Mouse (Mus musculus) limb, embryonic 13.5 days (tissue): Measurements from ENCODE around the gene Gpr161. TPM values are rescaled to one million over a fixed set of nuclear protein-coding genes. Genes with fewer than 3 reads are reported as not detected.
"Not testable (repeated sequence)": the region's sequence is repeated elsewhere in the genome, so short reads cannot be mapped to it uniquely, and the experiment has no call there.

ENCODE experiments used
- ATAC-seq: fragments of 200-750 bp; cut with Nextera tagmentation; 2 replicates; pipeline ENCODE4 v1.8.0; 2017; ENCODE audit warnings: low read depth, moderate number of reproducible peaks, moderate TSS enrichment; ENCODE audit not compliant: low FRiP score
- H3K27ac ChIP-seq: fragments of 300-500 bp; sonication (generic); 2 replicates; pipeline ENCODE4 v1.5.1; 2015; ENCODE audit warnings: inconsistent platforms, mild to moderate bottlenecking, moderate library complexity
- H3K27me3 ChIP-seq: fragments of 300-500 bp; sonication (generic); 2 replicates; pipeline ENCODE4 v1.6.1; 2015; ENCODE audit warnings: mild to moderate bottlenecking, inconsistent platforms
- H3K36me3 ChIP-seq: fragments of 300-500 bp; sonication (generic); 2 replicates; pipeline ENCODE4 v1.6.1; 2015; ENCODE audit warnings: inconsistent platforms, mild to moderate bottlenecking, moderate library complexity
- H3K4me1 ChIP-seq: fragments of 300-500 bp; sonication (generic); 2 replicates; pipeline ENCODE4 v1.6.1; 2015; ENCODE audit warnings: inconsistent platforms
- H3K4me2 ChIP-seq: fragments of 300-500 bp; sonication (generic); replicated peaks from 2 replicates; pipeline ENCODE4 v1.6.1; 2015; ENCODE audit warnings: inconsistent platforms, mild to moderate bottlenecking, moderate library complexity
- H3K4me3 ChIP-seq: fragments of 300-500 bp; sonication (generic); 2 replicates; pipeline ENCODE4 v1.5.1; 2015; ENCODE audit warnings: moderate library complexity, mild to moderate bottlenecking, inconsistent platforms
- H3K9ac ChIP-seq: fragments of 300-500 bp; sonication (generic); 2 replicates; pipeline ENCODE4 v1.6.1; 2015; ENCODE audit warnings: mild to moderate bottlenecking, inconsistent platforms
- H3K9me3 ChIP-seq: fragments of 300-500 bp; sonication (generic); 2 replicates; pipeline ENCODE4 v1.6.1; 2016; ENCODE audit warnings: inconsistent platforms
- WGBS: fragments of 180-500 bp; shearing (Covaris S2); methylation state at CpG from one replicate; pipeline ENCODE4 v1.1.7; 2015; 5-methylcytosine and 5-hydroxymethylcytosine counted together
- polyA plus RNA-seq: library from polyadenylated mRNA; unstranded; fragments of >200 nt; fragmentation: Nextera tagmentation; extraction: Ambion mirVana; gene quantifications from 2 replicates; pipeline ENCODE4 v1.2.1, GENCODE M21; 2015

Gpr161 gene
- polyA plus RNA-seq, 1 experiment from 2014 or later, result 1.8 TPM

GRCm38 (mm10) chr1:165321393-165321861, 25.8 kb downstream of the Gpr161 start:
- Histone ChIP-seq H3K4me3 (no peak overlapping the region), H3K4me2 (no peak overlapping the region), H3K4me1 (no peaks in the 10 kb centered on the region), H3K36me3 (peaks cover 83% of the 10 kb centered on the region), H3K9me3 (no peaks in the 10 kb centered on the region), H3K27ac (no peak overlapping the region), H3K9ac (no peak overlapping the region), H3K27me3 (no peaks in the 10 kb centered on the region)
- no peak for ATAC-seq
- 69% methylated on average over 13 of the region's 13 CpGs for WGBS

GRCm38 (mm10) chr1:165321891-165322290, 26.3 kb downstream of the Gpr161 start:
- no peak for ATAC-seq
- H3K27ac ChIP-seq, result no peak overlapping the region
- no peaks in the 10 kb centered on the region for H3K9me3 ChIP-seq
- WGBS, result 79% methylated on average over 7 of the region's 7 CpGs
- H3K4me3 ChIP-seq, result no peak overlapping the region
- no peaks in the 10 kb centered on the region for H3K27me3 ChIP-seq
- no peaks in the 10 kb centered on the region for H3K4me1 ChIP-seq
- peaks cover 81% of the 10 kb centered on the region for H3K36me3 ChIP-seq
- no peak overlapping the region for H3K4me2 ChIP-seq
- H3K9ac ChIP-seq, result no peak overlapping the region

- no peak overlapping the region for H3K4me2 ChIP-seq
- 81% methylated on average over 7 of the region's 7 CpGs for WGBS
- H3K4me1 ChIP-seq, result peaks cover 8% of the 10 kb centered on the region
- no peak overlapping the region for H3K27ac ChIP-seq
- ATAC-seq, result no peak
- H3K27me3 ChIP-seq, result no peaks in the 10 kb centered on the region
- H3K9me3 ChIP-seq, result no peaks in the 10 kb centered on the region
- H3K36me3 ChIP-seq, result peaks cover 71% of the 10 kb centered on the region
- H3K4me3 ChIP-seq, result no peak overlapping the region
- no peak overlapping the region for H3K9ac ChIP-seq
Measured at GRCm38 (mm10) chr1:165322934-165323333, 27.3 kb downstream of the Gpr161 start.

DNA sequence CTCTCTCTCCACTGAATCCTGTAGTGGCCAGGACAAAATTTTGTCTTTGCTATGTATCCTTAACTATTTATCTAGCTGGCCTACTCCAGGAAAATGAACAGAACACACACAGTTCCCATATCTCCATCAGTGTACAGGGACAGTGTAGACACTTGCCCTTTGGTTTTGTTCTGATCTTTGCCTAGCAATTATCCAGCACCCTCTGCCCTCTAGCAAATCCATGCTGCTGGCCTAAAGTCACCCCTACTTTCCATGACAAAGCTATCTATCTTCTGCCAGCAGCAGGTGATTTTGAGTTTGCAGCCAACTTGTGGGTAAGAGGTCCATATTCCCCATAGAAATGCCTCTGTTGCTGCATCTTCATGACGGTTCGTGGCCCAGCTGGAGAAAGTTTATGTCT, 31.8 kb downstream of the Gpr161 start:
- no peak overlapping the region for H3K4me3 ChIP-seq
- peaks cover 9% of the 10 kb centered on the region for H3K4me1 ChIP-seq
- ATAC-seq, result no peak
- no peaks in the 10 kb centered on the region for H3K27me3 ChIP-seq
- 30% methylated on average over 2 of the region's 2 CpGs for WGBS
- no peak overlapping the region for H3K4me2 ChIP-seq
- no peak overlapping the region for H3K9ac ChIP-seq
- H3K9me3 ChIP-seq, result no peaks in the 10 kb centered on the region
- H3K27ac ChIP-seq, result no peak overlapping the region
- peaks cover 46% of the 10 kb centered on the region for H3K36me3 ChIP-seq

GRCm38 (mm10) chr1:165327831-165328230, 32.2 kb downstream of the Gpr161 start:
- ATAC-seq, result no peak
- peaks cover 9% of the 10 kb centered on the region for H3K4me1 ChIP-seq
- no peaks in the 10 kb centered on the region for H3K27me3 ChIP-seq
- H3K4me3 ChIP-seq, result no peak overlapping the region
- no peak overlapping the region for H3K9ac ChIP-seq
- no peak overlapping the region for H3K27ac ChIP-seq
- no peak overlapping the region for H3K4me2 ChIP-seq
- 21% methylated on average over 5 of the region's 5 CpGs for WGBS
- H3K36me3 ChIP-seq, result peaks cover 43% of the 10 kb centered on the region
- no peaks in the 10 kb centered on the region for H3K9me3 ChIP-seq

DNA sequence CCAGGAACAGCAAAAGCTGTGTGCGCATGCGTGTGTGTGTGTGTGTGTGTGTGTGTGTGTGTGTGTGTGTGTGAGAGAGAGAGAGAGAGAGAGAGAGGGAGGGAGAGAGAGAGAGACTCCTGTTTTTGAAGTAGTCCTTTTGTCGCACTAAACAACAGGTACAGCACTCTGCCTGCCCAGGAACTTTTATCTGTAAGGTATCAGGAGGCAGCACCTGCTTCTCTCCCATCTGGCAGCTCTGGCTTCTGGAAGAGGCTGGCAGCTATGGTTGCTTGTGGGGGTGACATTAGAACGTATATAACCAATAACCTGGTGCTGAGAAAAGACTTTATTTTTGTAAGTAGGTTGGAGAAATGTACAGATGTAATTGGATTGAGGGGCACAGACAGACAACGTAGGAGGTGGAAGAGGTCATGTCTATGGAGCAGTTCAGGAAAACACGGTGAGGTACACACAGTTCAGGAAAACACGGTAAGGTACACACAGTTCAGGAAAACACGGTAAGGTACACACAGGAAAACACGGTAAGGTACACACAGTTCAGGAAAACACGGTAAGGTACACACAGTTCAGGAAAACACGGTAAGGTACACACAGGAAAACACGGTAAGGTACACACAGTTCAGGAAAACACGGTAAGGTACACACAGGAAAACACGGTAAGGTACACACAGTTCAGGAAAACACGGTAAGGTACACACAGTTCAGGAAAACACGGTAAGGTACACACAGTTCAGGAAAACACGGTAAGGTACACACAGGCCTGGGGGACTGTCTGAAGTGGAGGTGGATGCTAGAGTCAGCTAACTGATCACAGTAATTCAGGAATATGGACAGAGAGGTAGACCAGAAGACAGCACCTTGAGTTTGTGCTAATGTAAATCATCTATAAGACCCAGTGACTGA, 33.0 kb downstream of the Gpr161 start:
- not testable (repeated sequence) for H3K4me1 ChIP-seq, H3K27me3 ChIP-seq, H3K4me2 ChIP-seq, H3K27ac ChIP-seq, H3K9me3 ChIP-seq, ATAC-seq, H3K9ac ChIP-seq, H3K4me3 ChIP-seq
- H3K36me3 ChIP-seq, result peaks cover 35% of the 10 kb centered on the region
- WGBS, result 88% methylated on average over 17 of the region's 17 CpGs

DNA sequence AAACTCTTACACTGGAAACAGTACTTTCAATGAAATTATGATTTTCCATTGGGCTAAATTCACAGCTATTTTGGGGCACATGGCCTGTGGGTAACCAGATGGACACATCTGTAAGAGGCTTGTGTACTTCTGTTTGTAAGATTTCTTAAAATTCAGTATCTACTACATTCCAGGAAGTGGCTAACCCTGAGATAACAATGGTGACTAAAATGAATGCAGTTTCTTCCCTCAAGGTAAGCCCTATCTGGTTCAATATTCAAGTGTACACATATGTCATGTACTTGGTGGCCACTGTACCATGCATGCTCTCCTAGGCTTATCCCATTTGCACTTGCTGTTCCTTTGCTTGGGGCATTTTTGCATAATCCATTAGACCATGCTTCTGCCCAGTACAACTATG, 35.3 kb downstream of the Gpr161 start:
- no peak overlapping the region for H3K27ac ChIP-seq
- H3K4me3 ChIP-seq, result no peak overlapping the region
- no peaks in the 10 kb centered on the region for H3K27me3 ChIP-seq
- no peaks in the 10 kb centered on the region for H3K9me3 ChIP-seq
- H3K36me3 ChIP-seq, result peaks cover 15% of the 10 kb centered on the region
- H3K9ac ChIP-seq, result no peak overlapping the region
- no peak overlapping the region for H3K4me2 ChIP-seq
- ATAC-seq, result no peak
- peaks cover 9% of the 10 kb centered on the region for H3K4me1 ChIP-seq

DNA sequence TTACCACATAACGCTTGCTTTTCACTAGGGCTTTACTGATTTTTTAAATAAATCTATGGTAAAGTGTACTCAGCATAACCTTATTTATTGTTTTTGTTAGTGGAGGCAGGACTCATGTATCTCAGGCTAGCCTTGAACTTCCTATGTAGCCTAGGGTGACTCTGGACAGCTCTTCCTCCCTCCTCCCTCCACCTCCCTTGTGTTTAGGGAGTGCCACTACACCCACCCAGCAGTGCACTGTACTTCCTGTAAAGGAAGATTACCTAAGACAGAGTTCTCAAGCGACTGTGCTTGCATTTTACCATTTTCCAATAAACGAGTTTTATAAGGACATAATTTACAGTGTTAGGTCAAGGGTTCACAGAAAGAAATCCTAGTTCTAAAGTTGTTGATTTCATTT, 37.2 kb downstream of the Gpr161 start:
- peaks cover 2% of the 10 kb centered on the region; the same call in 1 of the 2 replicates for H3K4me1 ChIP-seq

GRCm38 (mm10) chr1:165342126-165342525, 46.5 kb downstream of the Gpr161 start:
- no peak overlapping the region for H3K4me3 ChIP-seq
- no peak overlapping the region for H3K4me2 ChIP-seq
- no peak for ATAC-seq
- H3K27ac ChIP-seq, result no peak overlapping the region
- H3K9me3 ChIP-seq, result no peaks in the 10 kb centered on the region
- WGBS, result 75% methylated on average over 7 of the region's 7 CpGs
- no peaks in the 10 kb centered on the region for H3K27me3 ChIP-seq
- peaks cover 17% of the 10 kb centered on the region for H3K4me1 ChIP-seq
- H3K9ac ChIP-seq, result no peak overlapping the region
- H3K36me3 ChIP-seq, result peaks cover 4% of the 10 kb centered on the region; the same call in 1 of the 2 replicates

More for the DNA sequence above, 37.2 kb downstream of the Gpr161 start:
- Histone ChIP-seq H3K4me2 (no peak overlapping the region), H3K36me3 (peaks cover 19% of the 10 kb centered on the region), H3K9ac (no peak overlapping the region), H3K4me3 (no peak overlapping the region), H3K27me3 (no peaks in the 10 kb centered on the region), H3K27ac (no peak overlapping the region), H3K9me3 (no peaks in the 10 kb centered on the region)
- WGBS, result 63% methylated on average over 3 of the region's 3 CpGs
- no peak for ATAC-seq

DNA sequence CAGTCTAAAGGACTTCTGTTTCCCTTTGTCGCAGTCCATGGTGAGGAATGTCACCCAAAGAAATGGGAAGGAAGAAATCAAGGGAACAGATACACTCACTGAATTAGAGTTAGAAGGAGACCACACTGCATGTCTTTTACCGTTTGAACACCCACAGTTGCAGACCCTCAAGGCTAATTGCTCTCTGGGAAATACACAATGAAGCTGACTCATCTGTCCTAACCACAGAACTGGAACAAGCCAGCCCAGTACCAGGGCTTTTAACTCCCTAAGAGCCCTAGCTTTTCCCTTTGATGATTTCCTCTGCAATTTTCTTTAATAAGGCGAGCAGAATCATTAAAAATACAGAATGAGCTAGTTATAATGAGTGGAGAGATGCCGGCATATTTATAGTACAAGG, 48.9 kb downstream of the Gpr161 start:
- H3K4me2 ChIP-seq, result no peak overlapping the region
- WGBS, result 34% methylated on average over 4 of the region's 4 CpGs
- peak; percentile 48; the same call in 1 of the 2 replicates for ATAC-seq

DNA sequence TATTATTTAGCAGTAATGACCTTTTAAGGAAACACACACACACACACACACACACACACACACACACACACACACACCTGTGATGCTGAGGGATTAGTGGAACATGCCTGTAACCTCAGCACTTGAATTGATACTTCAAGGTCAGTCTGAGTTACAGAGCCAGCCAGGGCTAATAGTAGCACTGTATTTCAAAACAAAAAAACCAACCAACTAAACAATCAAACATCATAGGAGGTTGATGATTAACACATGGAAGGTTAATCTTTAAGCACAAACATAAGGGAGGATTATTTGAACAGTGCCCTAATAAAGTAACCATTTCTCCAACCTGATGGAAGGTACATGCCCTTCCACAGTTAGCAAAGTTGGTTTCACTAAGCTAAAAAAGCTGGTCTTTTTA, 53.0 kb downstream of the Gpr161 start:
- H3K27ac ChIP-seq, result no peak overlapping the region
- H3K9ac ChIP-seq, result no peak overlapping the region
- H3K9me3 ChIP-seq, result no peaks in the 10 kb centered on the region
- H3K4me2 ChIP-seq, result no peak overlapping the region
- no peak overlapping the region for H3K4me3 ChIP-seq
- no peak for ATAC-seq
- H3K27me3 ChIP-seq, result no peaks in the 10 kb centered on the region
- H3K4me1 ChIP-seq, result peaks cover 17% of the 10 kb centered on the region
- peaks cover 16% of the 10 kb centered on the region for H3K36me3 ChIP-seq

More for the DNA sequence above, 48.9 kb downstream of the Gpr161 start:
- H3K27ac ChIP-seq, result no peak overlapping the region
- H3K4me1 ChIP-seq, result peaks cover 17% of the 10 kb centered on the region
- no peak overlapping the region for H3K9ac ChIP-seq
- no peaks in the 10 kb centered on the region for H3K9me3 ChIP-seq
- no peaks in the 10 kb centered on the region for H3K36me3 ChIP-seq
- H3K27me3 ChIP-seq, result no peaks in the 10 kb centered on the region
- H3K4me3 ChIP-seq, result no peak overlapping the region

DNA sequence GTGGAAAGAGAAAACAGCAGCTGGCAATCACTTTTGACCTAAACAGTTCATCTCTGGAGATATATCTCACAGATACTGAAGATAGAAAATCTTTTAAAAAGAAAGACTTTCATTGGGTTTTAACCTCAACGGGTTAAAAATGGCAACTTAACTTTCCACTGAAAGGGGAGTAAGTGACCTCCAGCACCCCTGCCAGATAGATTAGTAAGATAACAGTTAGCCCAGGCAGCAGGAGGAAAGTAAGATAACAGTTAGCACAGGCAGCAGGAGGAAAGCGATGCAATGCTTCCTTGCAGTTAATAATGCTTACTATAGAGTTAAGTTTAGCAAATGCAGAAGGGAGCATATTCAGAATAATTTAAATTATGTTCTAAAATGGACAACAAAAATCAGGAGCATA, 60.8 kb downstream of the Gpr161 start:
- H3K4me3 ChIP-seq, result no peak overlapping the region
- no peaks in the 10 kb centered on the region for H3K9me3 ChIP-seq
- no peak overlapping the region for H3K4me2 ChIP-seq
- H3K27ac ChIP-seq, result no peak overlapping the region
- H3K27me3 ChIP-seq, result no peaks in the 10 kb centered on the region
- no peak for ATAC-seq
- H3K9ac ChIP-seq, result no peak overlapping the region
- 54% methylated on average over 2 of the region's 2 CpGs for WGBS
- H3K4me1 ChIP-seq, result no peaks in the 10 kb centered on the region
- H3K36me3 ChIP-seq, result peaks cover 4% of the 10 kb centered on the region

- Histone ChIP-seq H3K4me3 (no peak overlapping the region), H3K9me3 (no peaks in the 10 kb centered on the region), H3K27ac (no peak overlapping the region), H3K27me3 (no peaks in the 10 kb centered on the region), H3K4me1 (no peaks in the 10 kb centered on the region), H3K9ac (no peak overlapping the region), H3K36me3 (peaks cover 4% of the 10 kb centered on the region; the same call in 1 of the 2 replicates), H3K4me2 (no peak overlapping the region)
- 92% methylated on average over 2 of the region's 2 CpGs for WGBS
- ATAC-seq, result no peak
Measured at GRCm38 (mm10) chr1:165363271-165363670, 67.7 kb downstream of the Gpr161 start.
